Mouse (Mus musculus) midbrain, embryonic 10.5 days (tissue): ENCODE measurements at regions not wholly inside any gene's neighbourhood (a gene's known extent, or its start where the extent isn't known, plus 50 kb on each side); places are given as distances from the start of the nearest gene placed in this dataset.

Experiments
- DNase-seq: peaks from one replicate; pipeline ENCODE4 v3.0.0-alpha.2; 2017; ENCODE audit warnings: low spot score
- H3K27ac ChIP-seq: fragments of 300-500 bp; sonication (generic); replicated peaks from 2 replicates; pipeline ENCODE4 v1.5.1; 2016; ENCODE audit warnings: mild to moderate bottlenecking
- H3K27me3 ChIP-seq: fragments of 300-500 bp; sonication (generic); 2 replicates; pipeline ENCODE4 v1.6.1; 2016; ENCODE audit warnings: low read depth, mild to moderate bottlenecking; ENCODE audit not compliant: poor library complexity, severe bottlenecking
- H3K36me3 ChIP-seq: fragments of 300-500 bp; sonication (generic); 2 replicates; pipeline ENCODE4 v1.6.1; 2016; ENCODE audit warnings: mild to moderate bottlenecking, moderate library complexity
- H3K4me1 ChIP-seq: fragments of 300-500 bp; sonication (generic); 2 replicates; pipeline ENCODE4 v1.6.1; 2016
- H3K4me3 ChIP-seq: fragments of 300-500 bp; sonication (generic); 2 replicates; pipeline ENCODE4 v1.5.1; 2016; ENCODE audit warnings: mild to moderate bottlenecking, moderate library complexity
- H3K9me3 ChIP-seq: fragments of 300-500 bp; sonication (generic); replicated peaks from 2 replicates; pipeline ENCODE4 v1.6.1; 2016; ENCODE audit warnings: mild to moderate bottlenecking
- WGBS: fragments of 180-500 bp; shearing (Covaris S2); methylation state at CpG from one replicate; pipeline ENCODE4 v1.1.7; 2016; 5-methylcytosine and 5-hydroxymethylcytosine counted together

DNA sequence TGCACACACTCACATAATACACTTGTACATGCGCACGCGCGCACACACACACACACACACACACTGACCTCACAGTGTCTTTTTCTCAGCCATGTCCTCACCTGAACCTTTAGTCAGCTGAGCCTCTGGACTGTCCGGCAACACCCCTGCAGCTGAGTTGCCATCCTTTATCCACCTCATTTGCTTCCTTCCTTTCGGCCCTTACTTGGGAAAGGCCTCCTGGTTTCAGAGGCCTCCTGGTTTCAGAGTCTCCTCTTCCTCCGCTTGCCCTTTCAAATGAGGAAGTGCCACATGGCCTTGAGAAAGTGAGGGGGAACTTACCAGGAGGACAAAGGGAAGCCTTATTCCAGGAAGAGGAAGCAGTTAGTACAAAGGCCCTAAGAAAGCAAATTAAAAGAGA lies 128.0 kb downstream of the Zfp706 start:
- no peaks in the 10 kb centered on the region for H3K9me3 ChIP-seq
- 91% methylated on average over 7 of the region's 7 CpGs for WGBS
- peaks cover 47% of the 10 kb centered on the region for H3K4me1 ChIP-seq
- DNase-seq, result no peak
- H3K36me3 ChIP-seq, result no peaks in the 10 kb centered on the region
- 0 out of 2 replicates have a peak overlapping the region, but pooled peaks have one; percentile 17 for H3K27ac ChIP-seq
- H3K27me3 ChIP-seq, result no peaks in the 10 kb centered on the region
- no peak overlapping the region for H3K4me3 ChIP-seq

DNA sequence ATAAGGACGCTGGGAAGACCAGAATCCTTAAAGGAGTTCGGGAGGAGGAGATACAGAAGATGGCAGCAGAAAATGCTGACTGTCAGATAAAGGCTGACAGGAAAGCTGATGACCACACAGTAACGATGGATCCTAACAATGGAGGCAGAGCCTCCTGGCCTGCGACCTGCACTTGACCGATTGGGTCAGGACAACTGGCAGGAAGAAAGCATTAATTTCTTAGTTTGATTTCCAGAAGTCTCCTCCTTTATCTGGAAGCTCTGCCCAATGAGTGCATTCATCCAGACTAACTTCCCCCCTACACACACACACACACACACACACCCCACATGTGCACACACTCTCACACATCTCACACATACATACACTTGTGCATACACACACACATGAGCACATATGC lies 128.6 kb downstream of the Zfp706 start:
- H3K4me3 ChIP-seq, result no peak overlapping the region
- peak overlapping the region; percentile 64 for H3K27ac ChIP-seq
- H3K9me3 ChIP-seq, result no peaks in the 10 kb centered on the region
- no peaks in the 10 kb centered on the region for H3K27me3 ChIP-seq
- H3K36me3 ChIP-seq, result no peaks in the 10 kb centered on the region
- 48% methylated on average over 5 of the region's 5 CpGs for WGBS
- H3K4me1 ChIP-seq, result peaks cover 53% of the 10 kb centered on the region
- DNase-seq, result no peak

DNA sequence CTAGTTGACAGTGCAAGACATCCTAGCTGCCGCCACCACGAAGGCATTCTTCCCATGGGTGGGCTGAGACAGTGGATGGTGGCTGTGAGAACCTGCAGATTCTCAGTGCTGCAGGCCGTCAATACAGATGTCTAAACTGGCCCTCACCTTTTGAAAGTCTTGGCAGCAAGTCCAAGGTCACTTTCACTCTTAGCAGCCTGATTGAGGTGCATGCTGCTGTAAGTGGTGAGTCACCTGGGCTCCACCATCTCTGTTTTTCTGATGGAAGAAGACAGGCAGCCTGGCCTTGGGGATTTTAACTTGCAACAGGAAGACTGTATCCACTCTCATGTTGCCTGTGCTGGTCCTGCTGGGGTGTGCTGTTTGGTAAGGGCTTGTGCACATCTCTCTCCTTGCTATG lies 129.3 kb downstream of the Zfp706 start:
- Histone ChIP-seq H3K9me3 (no peaks in the 10 kb centered on the region), H3K4me3 (no peak overlapping the region), H3K36me3 (no peaks in the 10 kb centered on the region), H3K27me3 (no peaks in the 10 kb centered on the region), H3K4me1 (peaks cover 60% of the 10 kb centered on the region), H3K27ac (peak overlapping the region; percentile 64)
- WGBS, result 89% methylated on average over 3 of the region's 3 CpGs
- DNase-seq, result no peak

DNA sequence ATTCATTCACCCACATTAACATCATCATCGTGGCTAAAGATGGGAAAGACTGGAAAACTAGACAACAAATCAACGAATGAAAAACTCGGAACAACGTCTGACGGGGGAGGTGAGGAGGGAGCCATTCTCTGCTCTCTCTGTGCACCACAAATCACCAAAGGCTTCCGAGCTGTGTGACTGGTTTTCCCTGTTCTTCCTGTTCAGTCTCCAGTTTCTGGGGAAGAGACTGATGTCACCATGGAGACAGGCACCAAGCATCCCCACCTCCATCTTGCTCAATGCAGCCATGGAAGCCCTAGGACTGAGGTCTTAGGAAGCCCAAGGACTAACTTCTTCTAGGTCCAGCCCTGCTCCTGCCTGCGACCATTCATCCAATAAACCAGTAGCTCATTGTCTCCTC lies 130.1 kb downstream of the Zfp706 start:
- Histone ChIP-seq H3K36me3 (no peaks in the 10 kb centered on the region), H3K9me3 (no peaks in the 10 kb centered on the region), H3K4me1 (peaks cover 68% of the 10 kb centered on the region), H3K4me3 (no peak overlapping the region), H3K27ac (no peak overlapping the region), H3K27me3 (no peaks in the 10 kb centered on the region)
- DNase-seq, result no peak
- 77% methylated on average over 7 of the region's 7 CpGs for WGBS

DNA sequence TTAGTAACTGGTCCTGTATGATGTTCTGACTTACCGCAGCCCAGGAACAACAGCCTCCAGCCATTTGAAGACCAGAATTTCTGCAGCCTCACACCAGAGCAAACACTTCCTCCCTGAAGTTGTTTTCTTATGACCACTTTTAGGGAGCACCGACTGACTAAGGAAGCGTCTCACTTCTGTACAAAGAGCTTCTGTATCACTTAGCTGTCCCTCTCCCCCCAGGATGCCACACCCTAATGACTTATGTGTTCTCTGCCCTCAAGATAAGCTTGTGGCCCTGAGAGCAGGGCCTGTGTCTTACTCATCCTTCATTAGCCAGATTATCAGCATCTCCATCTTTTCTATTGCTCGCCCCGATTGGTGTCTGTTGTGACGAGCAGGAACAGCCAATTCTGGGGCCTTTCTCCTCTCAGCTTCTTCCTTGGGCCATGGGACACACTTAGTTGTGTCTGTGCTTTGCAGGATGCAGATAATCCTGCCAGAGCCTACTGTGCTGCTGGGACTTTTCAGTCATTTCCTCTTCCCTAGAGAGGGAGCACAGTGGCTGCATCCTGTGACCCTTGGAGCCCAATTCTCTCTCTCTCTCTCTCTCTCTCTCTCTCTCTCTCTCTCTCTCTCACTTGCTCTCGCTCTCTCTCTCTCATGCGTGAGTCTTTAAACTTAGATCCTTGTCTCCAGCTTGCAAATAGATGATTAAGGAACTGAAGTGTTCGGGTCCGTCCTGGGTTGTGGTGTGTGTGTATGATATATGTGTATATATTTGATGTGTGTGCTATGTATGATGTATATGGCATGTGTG lies 131.4 kb downstream of the Zfp706 start:
- WGBS, result 85% methylated on average over 10 of the region's 10 CpGs
- 0 out of 2 replicates have a peak overlapping the region, but pooled peaks have one; percentile 28 for H3K27ac ChIP-seq
- H3K36me3 ChIP-seq, result no peaks in the 10 kb centered on the region

DNA sequence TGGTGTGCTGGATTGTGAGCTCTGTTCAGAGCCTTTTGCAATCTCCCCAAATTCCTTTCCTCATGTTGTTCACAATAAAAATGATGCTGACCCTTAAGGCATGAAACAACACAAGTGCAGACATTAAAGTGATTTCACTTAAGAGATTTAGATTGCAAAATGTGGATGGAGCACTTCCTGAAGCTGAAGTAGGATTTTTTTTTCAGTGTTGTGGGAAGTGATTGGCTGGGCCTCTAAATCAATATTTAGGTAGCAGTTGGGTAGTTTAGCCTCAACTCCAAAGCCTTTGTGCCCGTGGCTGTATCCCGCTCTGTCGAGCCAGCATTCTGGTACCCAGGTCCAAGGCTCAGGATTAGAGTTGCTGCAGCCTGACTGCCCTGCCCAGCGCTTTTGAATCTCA lies 133.0 kb downstream of the Zfp706 start:
- Histone ChIP-seq H3K27ac (peak overlapping the region; percentile 76), H3K9me3 (no peaks in the 10 kb centered on the region), H3K27me3 (no peaks in the 10 kb centered on the region), H3K4me3 (no peak overlapping the region), H3K36me3 (no peaks in the 10 kb centered on the region), H3K4me1 (peaks cover 68% of the 10 kb centered on the region)
- DNase-seq, result no peak
- WGBS, result 71% methylated on average over 4 of the region's 4 CpGs

More for the DNA sequence above, 131.4 kb downstream of the Zfp706 start:
- DNase-seq, result no peak
- H3K27me3 ChIP-seq, result no peaks in the 10 kb centered on the region
- no peaks in the 10 kb centered on the region for H3K9me3 ChIP-seq
- no peak overlapping the region for H3K4me3 ChIP-seq
- peaks cover 70% of the 10 kb centered on the region for H3K4me1 ChIP-seq

DNA sequence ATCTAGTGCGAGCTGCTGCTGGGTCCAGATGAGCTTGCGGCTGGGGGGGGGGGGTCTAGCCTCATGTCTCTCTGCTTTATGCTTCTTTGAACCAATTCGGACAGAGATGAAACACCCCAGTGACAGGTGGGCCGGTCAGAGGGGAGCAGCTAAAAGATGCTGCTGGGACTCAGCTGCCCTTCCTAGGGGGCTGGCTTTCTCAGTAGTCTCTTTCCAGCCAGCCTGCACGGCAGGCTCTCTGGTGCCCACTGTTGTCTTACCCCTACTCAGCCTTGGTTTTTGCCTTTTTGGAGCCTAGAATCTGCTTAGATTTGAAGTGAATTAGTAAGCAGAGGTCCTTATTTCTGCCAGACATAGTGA lies 133.7 kb downstream of the Zfp706 start:
- DNase-seq, result no peak
- Histone ChIP-seq H3K4me3 (peak overlapping the region; percentile 27; the same call in 1 of the 2 replicates), H3K36me3 (no peaks in the 10 kb centered on the region), H3K4me1 (peaks cover 61% of the 10 kb centered on the region), H3K9me3 (no peaks in the 10 kb centered on the region), H3K27me3 (no peaks in the 10 kb centered on the region), H3K27ac (peak overlapping the region; percentile 76)
- 20% methylated on average over 5 of the region's 5 CpGs for WGBS

DNA sequence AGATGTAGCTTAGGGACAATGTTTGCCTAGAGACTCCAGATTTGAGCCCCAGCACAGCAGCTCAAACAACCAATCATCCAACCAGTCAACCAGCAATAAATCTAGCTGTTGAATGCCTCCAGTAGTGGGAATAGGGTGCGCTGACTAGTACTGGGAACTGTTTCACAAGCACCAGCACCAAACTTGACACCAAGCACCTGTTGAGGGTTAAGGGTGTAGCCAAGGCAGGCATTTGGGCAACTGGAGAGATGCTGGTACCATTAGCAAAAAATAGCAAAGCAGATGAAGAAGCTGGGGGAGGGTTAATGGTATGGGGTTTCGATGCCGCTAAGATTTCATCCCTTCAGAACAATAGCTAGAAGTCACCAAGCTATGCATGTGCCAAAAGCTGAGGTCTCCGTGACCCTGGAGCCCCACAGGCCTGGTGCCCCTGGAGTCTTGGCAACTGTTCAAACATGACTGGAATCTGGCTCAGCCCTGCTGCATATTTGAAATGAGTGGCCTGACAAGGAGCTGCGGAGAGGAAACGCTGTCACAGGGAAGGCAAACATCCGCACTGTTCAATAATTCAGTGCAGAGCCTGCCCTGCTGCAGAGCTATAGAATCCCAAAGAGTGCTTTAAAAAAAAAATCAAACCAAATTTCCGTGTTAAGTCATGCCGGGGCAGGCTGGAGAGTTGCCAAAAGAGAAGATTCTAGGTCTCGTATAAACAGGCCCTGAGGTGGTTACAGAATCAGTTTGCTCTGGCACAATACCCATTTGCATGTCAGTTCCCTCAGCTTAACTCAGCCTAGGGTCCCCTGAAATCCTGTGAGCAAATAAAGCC lies 134.3 kb downstream of the Zfp706 start:
- H3K36me3 ChIP-seq, result no peaks in the 10 kb centered on the region
- H3K9me3 ChIP-seq, result no peaks in the 10 kb centered on the region
- peak; percentile 71 for DNase-seq
- H3K27me3 ChIP-seq, result no peaks in the 10 kb centered on the region
- H3K4me3 ChIP-seq, result peak overlapping the region; percentile 27; the same call in 1 of the 2 replicates
- 24% methylated on average over 10 of the region's 10 CpGs for WGBS
- H3K4me1 ChIP-seq, result peaks cover 55% of the 10 kb centered on the region
- peak overlapping the region; percentile 76 for H3K27ac ChIP-seq

DNA sequence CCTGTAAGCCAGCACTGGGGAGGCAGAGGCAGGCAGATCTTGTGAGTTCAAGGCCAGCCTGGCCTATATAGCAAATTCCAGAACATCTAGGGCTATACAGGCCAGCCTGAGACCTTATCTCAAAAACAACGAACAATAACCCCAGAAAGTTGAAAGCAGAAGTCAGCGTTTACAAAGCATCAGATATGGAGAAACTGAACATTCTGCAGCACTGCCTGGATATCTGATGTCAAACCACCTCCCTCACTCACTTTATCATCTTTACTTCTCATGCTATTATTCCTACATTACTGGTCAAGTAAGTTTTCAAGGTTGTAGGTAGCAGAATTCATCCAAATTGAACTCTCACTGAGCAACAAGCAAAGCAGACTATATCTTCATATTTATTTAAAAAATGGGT lies 135.0 kb downstream of the Zfp706 start:
- Histone ChIP-seq H3K27me3 (no peaks in the 10 kb centered on the region), H3K4me3 (no peak overlapping the region), H3K9me3 (no peaks in the 10 kb centered on the region), H3K36me3 (no peaks in the 10 kb centered on the region), H3K27ac (peak overlapping the region; percentile 76), H3K4me1 (peaks cover 48% of the 10 kb centered on the region)
- WGBS, result 94% methylated on average over 2 of the region's 2 CpGs
- no peak for DNase-seq

DNA sequence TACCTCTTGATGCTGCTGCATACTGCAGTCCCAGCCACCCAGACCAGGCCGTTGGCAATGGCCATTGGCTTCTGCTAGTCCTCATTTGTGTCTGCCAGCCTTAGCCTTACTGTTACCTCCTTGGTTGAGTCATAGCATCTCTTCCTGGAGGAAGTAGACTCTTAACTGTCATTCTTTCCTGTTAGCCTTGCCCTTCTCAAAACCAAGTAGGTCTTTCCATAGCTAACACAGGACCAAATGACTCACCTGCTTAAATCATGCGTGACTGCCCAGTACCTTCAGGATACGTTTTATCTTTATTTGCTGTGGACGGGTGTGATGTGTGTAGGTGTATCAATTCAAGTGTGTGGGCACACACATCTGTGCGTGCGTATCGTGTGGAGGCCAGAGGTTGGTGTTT lies 136.9 kb downstream of the Zfp706 start:
- Histone ChIP-seq H3K27ac (no peak overlapping the region), H3K9me3 (no peaks in the 10 kb centered on the region), H3K36me3 (no peaks in the 10 kb centered on the region), H3K4me3 (no peak overlapping the region), H3K4me1 (peaks cover 34% of the 10 kb centered on the region), H3K27me3 (no peaks in the 10 kb centered on the region)
- 90% methylated on average over 7 of the region's 7 CpGs for WGBS
- no peak for DNase-seq

DNA sequence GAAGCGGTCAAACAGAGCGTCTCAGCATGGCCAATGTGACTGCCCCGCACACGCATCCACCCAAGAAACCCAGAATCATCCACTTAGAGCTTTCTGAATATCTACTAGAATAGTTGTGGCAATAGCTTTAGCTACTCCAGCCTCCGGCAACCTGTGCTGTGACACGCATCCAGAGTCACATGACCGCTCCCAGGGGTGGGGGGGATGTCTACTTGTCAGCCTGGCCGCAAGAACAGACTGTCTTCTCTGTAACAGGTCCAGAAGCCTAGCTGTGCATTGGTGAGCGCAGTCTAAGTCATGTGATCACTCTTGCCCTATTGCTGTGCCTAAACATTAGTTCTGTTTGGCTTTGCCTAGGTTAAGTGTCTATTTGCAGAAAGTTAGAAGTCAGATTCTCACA lies 137.5 kb downstream of the Zfp706 start:
- no peak for DNase-seq
- Histone ChIP-seq H3K27ac (no peak overlapping the region), H3K9me3 (no peaks in the 10 kb centered on the region), H3K27me3 (no peaks in the 10 kb centered on the region), H3K36me3 (no peaks in the 10 kb centered on the region), H3K4me1 (peaks cover 28% of the 10 kb centered on the region), H3K4me3 (no peak overlapping the region)
- WGBS, result 90% methylated on average over 9 of the region's 9 CpGs

DNA sequence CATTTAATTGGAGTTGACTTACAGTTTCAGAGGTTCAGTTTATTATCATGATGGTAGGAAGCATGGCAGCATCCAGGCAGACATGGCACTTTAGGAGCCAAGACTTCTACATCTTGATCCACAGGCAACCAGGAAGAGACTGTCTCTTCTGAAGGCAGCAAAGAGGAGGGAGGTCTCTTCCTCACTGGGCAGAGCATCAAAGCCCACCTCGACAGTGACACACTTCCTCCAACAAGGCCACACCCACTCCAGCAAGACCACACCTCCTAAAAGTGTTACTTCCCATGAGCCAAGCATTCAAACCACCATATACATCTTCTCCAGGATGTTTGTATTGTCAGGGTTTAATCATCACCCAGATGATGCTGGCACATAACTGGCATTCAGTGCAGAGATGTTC lies 141.5 kb downstream of the Zfp706 start:
- no peaks in the 10 kb centered on the region for H3K36me3 ChIP-seq
- H3K9me3 ChIP-seq, result no peaks in the 10 kb centered on the region; the same call in 1 of the 2 replicates
- DNase-seq, result no peak
- H3K27ac ChIP-seq, result no peak overlapping the region
- no peaks in the 10 kb centered on the region for H3K4me1 ChIP-seq
- WGBS, result 75% methylated on average over 1 of the region's 1 CpGs
- no peak overlapping the region for H3K4me3 ChIP-seq
- H3K27me3 ChIP-seq, result no peaks in the 10 kb centered on the region

DNA sequence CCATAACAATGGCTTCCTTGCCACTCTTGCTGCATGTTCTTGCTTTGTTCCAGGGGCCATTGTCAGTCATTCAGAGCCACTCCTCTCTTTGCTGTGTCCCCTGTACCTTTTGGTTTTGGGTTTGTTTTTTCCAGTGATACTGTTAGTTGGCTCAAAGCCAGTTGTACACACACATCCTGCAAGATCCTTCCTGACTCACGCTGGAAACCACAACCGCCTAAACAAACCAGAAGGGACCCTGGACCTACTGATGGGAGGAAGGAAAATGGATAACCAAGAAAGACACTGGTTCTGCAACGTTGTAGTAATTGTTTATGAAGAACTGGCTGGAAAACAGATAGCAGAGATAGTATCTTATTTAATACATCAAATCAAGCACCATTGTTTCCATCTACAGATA lies 142.2 kb downstream of the Zfp706 start:
- 88% methylated on average over 3 of the region's 3 CpGs for WGBS

More for the DNA sequence above, 142.2 kb downstream of the Zfp706 start:
- Histone ChIP-seq H3K36me3 (no peaks in the 10 kb centered on the region), H3K4me1 (no peaks in the 10 kb centered on the region), H3K27me3 (no peaks in the 10 kb centered on the region), H3K27ac (no peak overlapping the region), H3K4me3 (no peak overlapping the region), H3K9me3 (no peaks in the 10 kb centered on the region; the same call in 1 of the 2 replicates)
- no peak for DNase-seq
